Mouse (Mus musculus) testis, postnatal 10 days (tissue): ENCODE data around the gene AI467606.

ENCODE experiments used
- DNase-seq: peaks from one replicate; pipeline ENCODE4 v3.0.0; 2021; ENCODE audit warnings: low spot score

Gene AI467606

GRCm38 (mm10) chr7:127093914-127094313 lies 2.8 kb downstream of the AI467606 start:
- DNase-seq, result no peak

GRCm38 (mm10) chr7:127096456-127096855 lies 5.3 kb downstream of the AI467606 start:
- DNase-seq, result no peak

- no peak for DNase-seq
Measured at GRCm38 (mm10) chr7:127098521-127098920, 7.4 kb downstream of the AI467606 start.

GRCm38 (mm10) chr7:127098950-127099349 lies 7.8 kb downstream of the AI467606 start:
- DNase-seq, result no peak

GRCm38 (mm10) chr7:127099528-127099927 lies 8.4 kb downstream of the AI467606 start:
- DNase-seq, result no peak

- no peak for DNase-seq
Measured at GRCm38 (mm10) chr7:127101451-127102016, 10.4 kb downstream of the AI467606 start.

GRCm38 (mm10) chr7:127102148-127102547 lies 11.0 kb downstream of the AI467606 start:
- DNase-seq, result no peak

GRCm38 (mm10) chr7:127103960-127104359 lies 12.8 kb downstream of the AI467606 start:
- no peak for DNase-seq

GRCm38 (mm10) chr7:127104560-127105332 lies 13.6 kb downstream of the AI467606 start:
- peak; percentile 78 for DNase-seq

- DNase-seq, result no peak
Measured at GRCm38 (mm10) chr7:127105551-127105950, 14.4 kb downstream of the AI467606 start.

- DNase-seq, result peak; percentile 83
Measured at GRCm38 (mm10) chr7:127110239-127111007, 19.3 kb downstream of the AI467606 start.

- peak; percentile 78 for DNase-seq
Measured at GRCm38 (mm10) chr7:127111461-127111860, 20.3 kb downstream of the AI467606 start.

- no peak for DNase-seq
Measured at GRCm38 (mm10) chr7:127112251-127112841, 21.2 kb downstream of the AI467606 start.

- DNase-seq, result no peak
Measured at GRCm38 (mm10) chr7:127112921-127113597, 21.9 kb downstream of the AI467606 start.

GRCm38 (mm10) chr7:127113614-127114259 lies 22.6 kb downstream of the AI467606 start:
- DNase-seq, result no peak

- no peak for DNase-seq
Measured at GRCm38 (mm10) chr7:127114920-127115319, 23.8 kb downstream of the AI467606 start.

- no peak for DNase-seq
Measured at GRCm38 (mm10) chr7:127116331-127116935, 25.3 kb downstream of the AI467606 start.

- DNase-seq, result no peak
Measured at GRCm38 (mm10) chr7:127117948-127118347, 26.8 kb downstream of the AI467606 start.

- no peak for DNase-seq
Measured at GRCm38 (mm10) chr7:127118671-127119445, 27.7 kb downstream of the AI467606 start.
